8 mouse cellular contexts compared by ENCODE assay signal in genomic region chr3:103429227-103429788, GRCm38 (mm10).
DNase-seq lines count a peak whose midpoint lies in the region; ATAC-seq and TF ChIP-seq lines count a peak whose summit lies in the region.

No protein-coding gene starts in this region.

- intact Hi-C loops in left cerebral cortex, postnatal 10 days (cut with DNase I) = no loop called here

- 0 out of 2 replicates have a peak, but pooled peaks cover 2% of the 10 kb centered on the region for H3K27me3 ChIP-seq in limb, embryonic 13.5 days

- no peak overlapping the region for H3K27ac ChIP-seq in bone marrow, adult 2 months (ENCODE audit: control insufficient read depth, insufficient read depth, low read depth, low read length, poor library complexity)
- H3K27ac ChIP-seq in limb, embryonic 13.5 days = no peak overlapping the region

- no peaks in the 10 kb centered on the region for H3K9me3 ChIP-seq in limb, embryonic 13.5 days

- no peak overlapping the region for H3K9ac ChIP-seq in limb, embryonic 13.5 days

- ATAC-seq in CD4-positive, CD25-positive, alpha-beta regulatory T cell, adult 4 months = no peak
- peak; percentile 52 for ATAC-seq in limb, embryonic 13.5 days (ENCODE audit: low FRiP score, low read depth)

- WGBS in bone marrow, adult 2 months = 5% methylated on average over 5 of the region's 5 CpGs
- WGBS in limb, embryonic 13.5 days = 12% methylated on average over 5 of the region's 5 CpGs

- peak; percentile 51 for TF ChIP-seq CTCF in bone marrow, adult 2 months (IDR thresholded peaks at IDR 0.05; ENCODE audit: control insufficient read depth, insufficient read depth, low read length)

- no peak for TF ChIP-seq POLR2A in bone marrow, adult 2 months (IDR thresholded peaks at IDR 0.05; ENCODE audit: borderline replicate concordance, control insufficient read depth, low read depth, low read length)

- no peak overlapping the region for H3K4me3 ChIP-seq in bone marrow, adult 2 months (replicated peaks; ENCODE audit: control insufficient read depth, low read depth, low read length)
- no peak overlapping the region for H3K4me3 ChIP-seq in limb, embryonic 13.5 days

- no peaks in the 10 kb centered on the region; the same call in 1 of the 2 replicates for H3K4me1 ChIP-seq in bone marrow, adult 2 months (ENCODE audit: control insufficient read depth, insufficient read depth, low read length)
- H3K4me1 ChIP-seq in limb, embryonic 13.5 days = peaks cover 18% of the 10 kb centered on the region

- no peaks in the 10 kb centered on the region for H3K36me3 ChIP-seq in limb, embryonic 13.5 days

- peak; percentile 70 for DNase-seq in CD4-positive, CD25-positive, alpha-beta regulatory T cell, adult 2 months (ENCODE audit: low read depth, low spot score)
- peak; percentile 8 to 25 for DNase-seq in left cerebral cortex, adult 18-20 months (ENCODE audit: low spot score in 2 of 2)
- DNase-seq in left cerebral cortex, postnatal 10 days (ENCODE audit: extremely low spot score in 1 of 2, low spot score in 2 of 2) = no peak
- peak; percentile 33 to 45 for DNase-seq in thymus, postnatal 36 days
- DNase-seq in layer of hippocampus, adult 9-11 months = no peak

- no peak overlapping the region for H3K4me2 ChIP-seq in limb, embryonic 13.5 days (replicated peaks)

Comparison
In these comparisons a context has a peak if more than half of its experiments do, and no peak if none do; other contexts are left out.
1. DNase-seq: peak in CD4-positive, CD25-positive, alpha-beta regulatory T cell, adult 2 months (single experiment), left cerebral cortex, adult 18-20 months (2 of 2) and thymus, postnatal 36 days (2 of 2); none in left cerebral cortex, postnatal 10 days (0 of 2) and layer of hippocampus, adult 9-11 months (single experiment).